Mouse (Mus musculus) right cerebral cortex, postnatal 25 days (tissue): ENCODE measurements around the gene Card14.
"Not testable (repeated sequence)": the region's sequence is repeated elsewhere in the genome, so short reads cannot be mapped to it uniquely, and the experiment has no call there.

Experiments
- DNase-seq: peaks from one replicate; pipeline ENCODE4 v3.0.0; 2022

Gene Card14

GRCm38 (mm10) chr11:119359089-119359488, 51.5 kb downstream of the Card14 start:
- DNase-seq, result no peak

- DNase-seq, result no peak
These were observed 55.4 kb downstream of the Card14 start for GRCm38 (mm10) chr11:119362769-119363533.

- peak; percentile 53 for DNase-seq
These were observed 56.1 kb downstream of the Card14 start for GRCm38 (mm10) chr11:119363534-119364145.

GRCm38 (mm10) chr11:119375425-119375824, 67.9 kb downstream of the Card14 start:
- no peak for DNase-seq

- no peak for DNase-seq
These were observed 69.8 kb downstream of the Card14 start for GRCm38 (mm10) chr11:119377326-119377725.

GRCm38 (mm10) chr11:119378551-119378950, 71.0 kb downstream of the Card14 start:
- DNase-seq, result no peak

GRCm38 (mm10) chr11:119381631-119382337, 74.2 kb downstream of the Card14 start:
- DNase-seq, result no peak

- no peak for DNase-seq
These were observed 74.8 kb downstream of the Card14 start for GRCm38 (mm10) chr11:119382338-119382850.

- DNase-seq, result no peak
These were observed 77.3 kb downstream of the Card14 start for GRCm38 (mm10) chr11:119384904-119385303.

- DNase-seq, result no peak
These were observed 78.7 kb downstream of the Card14 start for GRCm38 (mm10) chr11:119386306-119386705.

- not testable (repeated sequence) for DNase-seq
These were observed 79.7 kb downstream of the Card14 start for GRCm38 (mm10) chr11:119387273-119387672.

- peak; percentile 42 for DNase-seq
These were observed 82.3 kb downstream of the Card14 start for GRCm38 (mm10) chr11:119389851-119390270.

GRCm38 (mm10) chr11:119390271-119391231, 83.0 kb downstream of the Card14 start:
- peak; percentile 27 for DNase-seq

- DNase-seq, result no peak
These were observed 83.9 kb downstream of the Card14 start for GRCm38 (mm10) chr11:119391386-119392000.

- no peak for DNase-seq
These were observed 84.5 kb downstream of the Card14 start for GRCm38 (mm10) chr11:119392001-119392614.

- peak; percentile 25 for DNase-seq
These were observed 85.4 kb downstream of the Card14 start, which contains the start of gene Rnf213 for GRCm38 (mm10) chr11:119392800-119393482. Gene Rnf213 (plus strand): TSS chr11:119393100.

GRCm38 (mm10) chr11:119393483-119393804, 85.9 kb downstream of the Card14 start:
- DNase-seq, result no peak

GRCm38 (mm10) chr11:119394210-119394609, 86.6 kb downstream of the Card14 start:
- no peak for DNase-seq
